Mouse (Mus musculus) stomach, embryonic 14.5 days (tissue): ENCODE measurements around the gene Thoc6. TPM values are rescaled to one million over a fixed set of nuclear protein-coding genes. Genes with fewer than 3 reads are reported as not detected.

Source experiments
- ATAC-seq: fragments of 200-750 bp; cut with Nextera tagmentation; 2 replicates; pipeline ENCODE4 v1.8.0; 2017; ENCODE audit warnings: low read depth, moderate TSS enrichment; ENCODE audit not compliant: insufficient number of reproducible peaks, insufficient read depth, low FRiP score
- H3K27ac ChIP-seq: fragments of 300-500 bp; sonication (generic); 2 replicates; pipeline ENCODE4 v1.5.1; 2014; ENCODE audit warnings: mild to moderate bottlenecking, low read length, moderate library complexity, mixed read lengths
- H3K27me3 ChIP-seq: fragments of 300-500 bp; sonication (generic); 2 replicates; pipeline ENCODE4 v1.6.1; 2014; ENCODE audit warnings: low read length, control low read depth, mixed read lengths; ENCODE audit not compliant: control insufficient read depth, insufficient read depth
- H3K36me3 ChIP-seq: fragments of 300-500 bp; sonication (generic); 2 replicates; pipeline ENCODE4 v1.6.1; 2014; ENCODE audit warnings: mild to moderate bottlenecking, control low read depth, low read length, moderate library complexity, mixed read lengths; ENCODE audit not compliant: control insufficient read depth, insufficient read depth
- H3K4me1 ChIP-seq: fragments of 300-500 bp; sonication (generic); 2 replicates; pipeline ENCODE4 v1.6.1; 2014; ENCODE audit warnings: low read length, control low read depth, mixed read lengths; ENCODE audit not compliant: control insufficient read depth, insufficient read depth
- H3K4me2 ChIP-seq: fragments of 300-500 bp; sonication (generic); replicated peaks from 2 replicates; pipeline ENCODE4 v1.6.1; 2014; ENCODE audit warnings: low read depth, low read length, control low read depth
- H3K4me3 ChIP-seq: fragments of 300-500 bp; sonication (generic); 2 replicates; pipeline ENCODE4 v1.5.1; 2014; ENCODE audit warnings: low read depth, low read length, control low read depth
- H3K9ac ChIP-seq: fragments of 300-500 bp; sonication (generic); replicated peaks from 2 replicates; pipeline ENCODE4 v1.6.1; 2014; ENCODE audit warnings: low read depth, mild to moderate bottlenecking, control low read depth, low read length, moderate library complexity, mixed read lengths
- H3K9me3 ChIP-seq: fragments of 300-500 bp; sonication (generic); 2 replicates; pipeline ENCODE4 v1.6.1; 2016; ENCODE audit warnings: low read depth, low read length, control low read depth; ENCODE audit not compliant: control insufficient read depth
- WGBS: fragments of 180-500 bp; shearing (Covaris S2); extraction: QIAGEN DNeasy Blood & Tissue Kit; methylation state at CpG from one replicate; pipeline ENCODE4 v1.1.7; 2014; 5-methylcytosine and 5-hydroxymethylcytosine counted together
- polyA plus RNA-seq: library from polyadenylated mRNA; unstranded; fragments of >200 nt; fragmentation: Nextera tagmentation; extraction: Ambion mirVana; gene quantifications from 2 replicates; pipeline ENCODE4 v1.2.1, GENCODE M21; 2014

The Thoc6 gene
- polyA plus RNA-seq, 1 experiment from 2014 or later, result 40.0 TPM

- H3K4me1 ChIP-seq, result peaks cover 10% of the 10 kb centered on the region
- H3K4me2 ChIP-seq, result peak overlapping the region; percentile 29; the same call in 1 of the 2 replicates
- H3K9me3 ChIP-seq, result no peaks in the 10 kb centered on the region
- peaks cover 22% of the 10 kb centered on the region for H3K27me3 ChIP-seq
- no peak for ATAC-seq
- peak overlapping the region; percentile 15; the same call in 1 of the 2 replicates for H3K27ac ChIP-seq
- H3K9ac ChIP-seq, result no peak overlapping the region
- H3K36me3 ChIP-seq, result no peaks in the 10 kb centered on the region; the same call in 1 of the 2 replicates
- WGBS, result 39% methylated on average over 4 of the region's 4 CpGs
- no peak overlapping the region for H3K4me3 ChIP-seq
Measured at GRCm38 (mm10) chr17:23682092-23682491, 8.4 kb upstream of the Thoc6 start.

GRCm38 (mm10) chr17:23681086-23681485, 7.4 kb upstream of the Thoc6 start:
- Histone ChIP-seq H3K4me1 (peaks cover 17% of the 10 kb centered on the region), H3K4me3 (0 out of 2 replicates have a peak overlapping the region, but pooled peaks have one; percentile 26), H3K9ac (no peak overlapping the region), H3K36me3 (no peaks in the 10 kb centered on the region; the same call in 1 of the 2 replicates), H3K4me2 (peak overlapping the region; percentile 29), H3K27ac (no peak overlapping the region; the same call in 1 of the 2 replicates), H3K27me3 (peaks cover 22% of the 10 kb centered on the region), H3K9me3 (no peaks in the 10 kb centered on the region)
- no peak for ATAC-seq
- WGBS, result 48% methylated on average over 10 of the region's 10 CpGs

- peak overlapping the region; percentile 49; the same call in 1 of the 2 replicates for H3K27ac ChIP-seq
- H3K4me3 ChIP-seq, result peak overlapping the region; percentile 26
- no peak overlapping the region for H3K9ac ChIP-seq
- peaks cover 24% of the 10 kb centered on the region for H3K4me1 ChIP-seq
- H3K4me2 ChIP-seq, result peak overlapping the region; percentile 29
- no peaks in the 10 kb centered on the region; the same call in 1 of the 2 replicates for H3K36me3 ChIP-seq
- no peak for ATAC-seq
- 56% methylated on average over 9 of the region's 9 CpGs for WGBS
- no peaks in the 10 kb centered on the region for H3K9me3 ChIP-seq
- peaks cover 22% of the 10 kb centered on the region for H3K27me3 ChIP-seq
Measured at GRCm38 (mm10) chr17:23680336-23680735, 6.7 kb upstream of the Thoc6 start.

- Histone ChIP-seq H3K9me3 (no peaks in the 10 kb centered on the region), H3K4me3 (peak within 1 kb of the TSS; percentile 26), H3K36me3 (no peaks in the 10 kb centered on the region; the same call in 1 of the 2 replicates), H3K4me2 (peak within 1 kb of the TSS; percentile 29), H3K27ac (peak within 1 kb of the TSS; percentile 52; the same call in 1 of the 2 replicates), H3K27me3 (peaks cover 22% of the 10 kb centered on the region), H3K4me1 (peaks cover 29% of the 10 kb centered on the region), H3K9ac (peak within 1 kb of the TSS; percentile 25)
- no peak; the same call in 1 of the 2 replicates for ATAC-seq
- WGBS, result 1% methylated on average over 38 of the region's 38 CpGs
Measured at GRCm38 (mm10) chr17:23679127-23679835, 5.6 kb upstream of the Thoc6 start, which contains the start of gene Cldn6. Gene Cldn6 (plus strand): TSS chr17:23679249.

- peak within 1 kb of the TSS; percentile 34; the same call in 1 of the 2 replicates for H3K27ac ChIP-seq
- WGBS, result under 1% methylated on average over 34 of the region's 34 CpGs
- H3K9ac ChIP-seq, result peak within 1 kb of the TSS; percentile 2; the same call in 1 of the 2 replicates
- ATAC-seq, result peak; percentile 44
- H3K4me1 ChIP-seq, result peaks cover 29% of the 10 kb centered on the region; the same call in 1 of the 2 replicates
- H3K27me3 ChIP-seq, result peaks cover 20% of the 10 kb centered on the region
- H3K4me2 ChIP-seq, result peak within 1 kb of the TSS; percentile 89
- H3K9me3 ChIP-seq, result no peaks in the 10 kb centered on the region
- H3K4me3 ChIP-seq, result peak within 1 kb of the TSS; percentile 43
- no peaks in the 10 kb centered on the region; the same call in 1 of the 2 replicates for H3K36me3 ChIP-seq
Measured at GRCm38 (mm10) chr17:23677236-23677679, 3.6 kb upstream of the Thoc6 start, which contains the start of gene Tnfrsf12a. Gene Tnfrsf12a (minus strand): TSS chr17:23677468.

- peaks cover 29% of the 10 kb centered on the region; the same call in 1 of the 2 replicates for H3K4me1 ChIP-seq
Measured at GRCm38 (mm10) chr17:23676473-23677031, 2.9 kb upstream of the Thoc6 start.

GRCm38 (mm10) chr17:23675564-23676281, 2.0 kb upstream of the Thoc6 start:
- no peaks in the 10 kb centered on the region for H3K36me3 ChIP-seq
- no peak overlapping the region for H3K27ac ChIP-seq
- H3K4me1 ChIP-seq, result peaks cover 29% of the 10 kb centered on the region; the same call in 1 of the 2 replicates
- no peak for ATAC-seq
- 14% methylated on average over 14 of the region's 15 CpGs for WGBS
- H3K9me3 ChIP-seq, result no peaks in the 10 kb centered on the region
- peak overlapping the region; percentile 89 for H3K4me2 ChIP-seq
- H3K4me3 ChIP-seq, result peak overlapping the region; percentile 43
- 0 out of 2 replicates have a peak overlapping the region, but pooled peaks have one; percentile 2 for H3K9ac ChIP-seq
- H3K27me3 ChIP-seq, result peaks cover 15% of the 10 kb centered on the region

More at GRCm38 (mm10) chr17:23676473-23677031, 2.9 kb upstream of the Thoc6 start:
- peak overlapping the region; percentile 89 for H3K4me2 ChIP-seq
- peak overlapping the region; percentile 43 for H3K4me3 ChIP-seq
- peak overlapping the region; percentile 2; the same call in 1 of the 2 replicates for H3K9ac ChIP-seq
- H3K36me3 ChIP-seq, result no peaks in the 10 kb centered on the region; the same call in 1 of the 2 replicates
- ATAC-seq, result no peak
- H3K27ac ChIP-seq, result peak overlapping the region; percentile 34; the same call in 1 of the 2 replicates
- no peaks in the 10 kb centered on the region for H3K9me3 ChIP-seq
- peaks cover 20% of the 10 kb centered on the region for H3K27me3 ChIP-seq
- under 1% methylated on average over 37 of the region's 37 CpGs for WGBS
